Mouse (Mus musculus): Measurements from ENCODE around the gene Tuba3a. TPM values are rescaled to one million over a fixed set of nuclear protein-coding genes. Genes with fewer than 3 reads are reported as not detected.
"Not testable (repeated sequence)": the region's sequence is repeated elsewhere in the genome, so short reads cannot be mapped to it uniquely, and the experiment has no call there.

The Tuba3a gene
- polyA plus RNA-seq, 1 experiment from 2014 or later, result not detected

- peak overlapping the region; percentile 57; the same call in 1 of the 2 replicates for H3K4me2 ChIP-seq (ENCODE audit: low read depth, low read length, severe bottlenecking)
- no peak overlapping the region for H3K27ac ChIP-seq (ENCODE audit: low read depth, low read length)
- H3K9ac ChIP-seq (ENCODE audit: low read length), result peak overlapping the region; percentile 70; the same call in 1 of the 2 replicates
- no peak for DNase-seq (ENCODE audit: low spot score)
- H3K9me3 ChIP-seq (ENCODE audit: control insufficient read depth, low read length), result no peaks in the 10 kb centered on the region
- H3K27me3 ChIP-seq (ENCODE audit: control insufficient read depth, insufficient read depth, low read length), result no peaks in the 10 kb centered on the region
- peaks cover 5% of the 10 kb centered on the region; the same call in 1 of the 2 replicates for H3K4me1 ChIP-seq (replicated peaks; ENCODE audit: control insufficient read depth, insufficient read depth, low read length)
- ATAC-seq (replicated peaks; ENCODE audit: low FRiP score), result no peak
- H3K4me3 ChIP-seq (ENCODE audit: low read depth, low read length), result peak overlapping the region; percentile 30
- H3K36me3 ChIP-seq (ENCODE audit: control insufficient read depth, insufficient read depth, low read length), result no peaks in the 10 kb centered on the region
- 71% methylated on average over 22 of the region's 22 CpGs for WGBS
Measured at GRCm38 (mm10) chr6:125312581-125313355, 26.9 kb upstream of the Tuba3a start.

GRCm38 (mm10) chr6:125312171-125312570, 26.3 kb upstream of the Tuba3a start:
- Histone ChIP-seq H3K9ac (ENCODE audit: low read length) (no peak overlapping the region), H3K27me3 (ENCODE audit: control insufficient read depth, insufficient read depth, low read length) (no peaks in the 10 kb centered on the region), H3K4me3 (ENCODE audit: low read depth, low read length) (no peak overlapping the region), H3K36me3 (ENCODE audit: control insufficient read depth, insufficient read depth, low read length) (no peaks in the 10 kb centered on the region), H3K9me3 (ENCODE audit: control insufficient read depth, low read length) (no peaks in the 10 kb centered on the region), H3K4me1 (replicated peaks; ENCODE audit: control insufficient read depth, insufficient read depth, low read length) (peaks cover 5% of the 10 kb centered on the region; the same call in 1 of the 2 replicates), H3K4me2 (ENCODE audit: low read depth, low read length, severe bottlenecking) (no peak overlapping the region), H3K27ac (ENCODE audit: low read depth, low read length) (no peak overlapping the region)
- no peak for ATAC-seq (replicated peaks; ENCODE audit: low FRiP score)
- WGBS, result 88% methylated on average over 9 of the region's 9 CpGs
- no peak for DNase-seq (ENCODE audit: low spot score)

- DNase-seq (ENCODE audit: low spot score) (no peak), ATAC-seq (replicated peaks; ENCODE audit: low FRiP score) (no peak)
- Histone ChIP-seq H3K9me3 (ENCODE audit: control insufficient read depth, low read length) (no peaks in the 10 kb centered on the region), H3K27me3 (ENCODE audit: control insufficient read depth, insufficient read depth, low read length) (no peaks in the 10 kb centered on the region), H3K36me3 (ENCODE audit: control insufficient read depth, insufficient read depth, low read length) (no peaks in the 10 kb centered on the region), H3K4me2 (ENCODE audit: low read depth, low read length, severe bottlenecking) (no peak overlapping the region), H3K27ac (ENCODE audit: low read depth, low read length) (no peak overlapping the region), H3K4me1 (replicated peaks; ENCODE audit: control insufficient read depth, insufficient read depth, low read length) (peaks cover 5% of the 10 kb centered on the region; the same call in 1 of the 2 replicates), H3K4me3 (ENCODE audit: low read depth, low read length) (no peak overlapping the region), H3K9ac (ENCODE audit: low read length) (no peak overlapping the region)
- WGBS, result 37% methylated on average over 5 of the region's 5 CpGs
Measured at GRCm38 (mm10) chr6:125309406-125309805, 23.6 kb upstream of the Tuba3a start.

- no peaks in the 10 kb centered on the region for H3K27me3 ChIP-seq (ENCODE audit: control insufficient read depth, insufficient read depth, low read length)
- no peak overlapping the region for H3K4me2 ChIP-seq (ENCODE audit: low read depth, low read length, severe bottlenecking)
- H3K27ac ChIP-seq (ENCODE audit: low read depth, low read length), result no peak overlapping the region
- DNase-seq (ENCODE audit: low spot score), result peak; percentile 70
- no peaks in the 10 kb centered on the region for H3K36me3 ChIP-seq (ENCODE audit: control insufficient read depth, insufficient read depth, low read length)
- no peak overlapping the region for H3K9ac ChIP-seq (ENCODE audit: low read length)
- 9% methylated on average over 13 of the region's 13 CpGs for WGBS
- ATAC-seq (replicated peaks; ENCODE audit: low FRiP score), result peak; percentile 55
- no peaks in the 10 kb centered on the region for H3K9me3 ChIP-seq (ENCODE audit: control insufficient read depth, low read length)
- no peak overlapping the region for H3K4me3 ChIP-seq (ENCODE audit: low read depth, low read length)
- H3K4me1 ChIP-seq (replicated peaks; ENCODE audit: control insufficient read depth, insufficient read depth, low read length), result peaks cover 5% of the 10 kb centered on the region; the same call in 1 of the 2 replicates
Measured at GRCm38 (mm10) chr6:125308921-125309320, 23.1 kb upstream of the Tuba3a start.

- Histone ChIP-seq H3K27me3 (ENCODE audit: control insufficient read depth, insufficient read depth, low read length) (no peaks in the 10 kb centered on the region), H3K4me3 (ENCODE audit: low read depth, low read length) (no peak overlapping the region), H3K4me1 (replicated peaks; ENCODE audit: control insufficient read depth, insufficient read depth, low read length) (no peaks in the 10 kb centered on the region), H3K9me3 (ENCODE audit: control insufficient read depth, low read length) (no peaks in the 10 kb centered on the region), H3K27ac (ENCODE audit: low read depth, low read length) (no peak overlapping the region), H3K4me2 (ENCODE audit: low read depth, low read length, severe bottlenecking) (no peak overlapping the region), H3K9ac (ENCODE audit: low read length) (no peak overlapping the region), H3K36me3 (ENCODE audit: control insufficient read depth, insufficient read depth, low read length) (no peaks in the 10 kb centered on the region)
- no peak for DNase-seq (ENCODE audit: low spot score)
- no peak for ATAC-seq (replicated peaks; ENCODE audit: low FRiP score)
- WGBS, result 94% methylated on average over 5 of the region's 5 CpGs
Measured at GRCm38 (mm10) chr6:125307091-125307490, 21.2 kb upstream of the Tuba3a start.

- Histone ChIP-seq H3K4me2 (ENCODE audit: low read depth, low read length, severe bottlenecking) (no peak overlapping the region), H3K9me3 (ENCODE audit: control insufficient read depth, low read length) (no peaks in the 10 kb centered on the region), H3K36me3 (ENCODE audit: control insufficient read depth, insufficient read depth, low read length) (no peaks in the 10 kb centered on the region), H3K4me3 (ENCODE audit: low read depth, low read length) (no peak overlapping the region), H3K9ac (ENCODE audit: low read length) (no peak overlapping the region), H3K27ac (ENCODE audit: low read depth, low read length) (no peak overlapping the region), H3K4me1 (replicated peaks; ENCODE audit: control insufficient read depth, insufficient read depth, low read length) (no peaks in the 10 kb centered on the region), H3K27me3 (ENCODE audit: control insufficient read depth, insufficient read depth, low read length) (no peaks in the 10 kb centered on the region)
- DNase-seq (ENCODE audit: low spot score) (no peak), ATAC-seq (replicated peaks; ENCODE audit: low FRiP score) (no peak)
- WGBS, result 92% methylated on average over 6 of the region's 6 CpGs
Measured at GRCm38 (mm10) chr6:125305465-125305864, 19.6 kb upstream of the Tuba3a start.

- H3K9ac ChIP-seq (ENCODE audit: low read length); ATAC-seq (replicated peaks; ENCODE audit: low FRiP score); H3K27me3 ChIP-seq (ENCODE audit: control insufficient read depth, insufficient read depth, low read length); H3K9me3 ChIP-seq (ENCODE audit: control insufficient read depth, low read length); H3K4me3 ChIP-seq (ENCODE audit: low read depth, low read length); H3K27ac ChIP-seq (ENCODE audit: low read depth, low read length); H3K36me3 ChIP-seq (ENCODE audit: control insufficient read depth, insufficient read depth, low read length); DNase-seq (ENCODE audit: low spot score); H3K4me2 ChIP-seq (ENCODE audit: low read depth, low read length, severe bottlenecking); H3K4me1 ChIP-seq (replicated peaks; ENCODE audit: control insufficient read depth, insufficient read depth, low read length): not testable (repeated sequence)
- 88% methylated on average over 7 of the region's 7 CpGs for WGBS
Measured at GRCm38 (mm10) chr6:125304408-125304807, 18.6 kb upstream of the Tuba3a start.

GRCm38 (mm10) chr6:125303242-125303641, 17.4 kb upstream of the Tuba3a start:
- Histone ChIP-seq H3K4me2 (ENCODE audit: low read depth, low read length, severe bottlenecking) (no peak overlapping the region), H3K4me1 (replicated peaks; ENCODE audit: control insufficient read depth, insufficient read depth, low read length) (no peaks in the 10 kb centered on the region), H3K4me3 (ENCODE audit: low read depth, low read length) (no peak overlapping the region), H3K36me3 (ENCODE audit: control insufficient read depth, insufficient read depth, low read length) (no peaks in the 10 kb centered on the region), H3K9ac (ENCODE audit: low read length) (no peak overlapping the region), H3K27me3 (ENCODE audit: control insufficient read depth, insufficient read depth, low read length) (no peaks in the 10 kb centered on the region), H3K27ac (ENCODE audit: low read depth, low read length) (no peak overlapping the region), H3K9me3 (ENCODE audit: control insufficient read depth, low read length) (no peaks in the 10 kb centered on the region)
- DNase-seq (ENCODE audit: low spot score) (no peak), ATAC-seq (replicated peaks; ENCODE audit: low FRiP score) (no peak)
- WGBS, result 88% methylated on average over 4 of the region's 4 CpGs

All from forebrain, embryonic 11.5 days (tissue).